In genomic region chr6:64077911-64078310, GRCm38 (mm10) we compare ENCODE assay signal across 13 mouse cellular contexts.
"Had no signal": no experiment of that assay in that cellular context is flagged by ENCODE, and none has a peak within 500 bp of the region (broad histone marks: within the 10 kb centered on the region; RNA-seq: fewer than 3 reads in every experiment).

No protein-coding gene starts in this region.

- DNase-seq: kidney, postnatal 14 days; kidney, postnatal 4 days; left cerebral cortex, postnatal 4 days; lung, adult 18-20 months; lung, postnatal 10 days; lung, postnatal 36 days; midbrain, embryonic 14.5 days; right cerebral cortex, adult 18-20 months; right cerebral cortex, postnatal 14 days; right cerebral cortex, postnatal 4 days; thymus, adult 2 months; thymus, postnatal 14 days; thymus, postnatal 4 days had no signal
